Mouse (Mus musculus) kidney, adult 18-20 months (tissue): ENCODE data around the gene Fryl.

ENCODE experiments used
- DNase-seq: peaks from one replicate; pipeline ENCODE4 v3.0.0; 2021

The Fryl gene

GRCm38 (mm10) chr5:73255321-73256251 is 833 bp downstream of the Fryl start:
- peak; percentile 76 for DNase-seq

- DNase-seq = peak; percentile 15
These were observed 1.8 kb downstream of the Fryl start for GRCm38 (mm10) chr5:73254660-73255059.

GRCm38 (mm10) chr5:73252739-73253138 is 3.7 kb downstream of the Fryl start:
- DNase-seq = no peak

GRCm38 (mm10) chr5:73249341-73249740 is 7.1 kb downstream of the Fryl start:
- DNase-seq = no peak

GRCm38 (mm10) chr5:73248211-73248610 is 8.2 kb downstream of the Fryl start:
- DNase-seq = no peak

- no peak for DNase-seq
These were observed 10.0 kb downstream of the Fryl start for GRCm38 (mm10) chr5:73246414-73246813.

GRCm38 (mm10) chr5:73244403-73244802 is 12.0 kb downstream of the Fryl start:
- no peak for DNase-seq

- DNase-seq = no peak
These were observed 14.5 kb downstream of the Fryl start for GRCm38 (mm10) chr5:73241966-73242365.

GRCm38 (mm10) chr5:73241332-73241731 is 15.1 kb downstream of the Fryl start:
- no peak for DNase-seq

GRCm38 (mm10) chr5:73240391-73240790 is 16.0 kb downstream of the Fryl start:
- no peak for DNase-seq

GRCm38 (mm10) chr5:73236894-73237334 is 19.5 kb downstream of the Fryl start:
- no peak for DNase-seq

GRCm38 (mm10) chr5:73235201-73235600 is 21.2 kb downstream of the Fryl start:
- no peak for DNase-seq

GRCm38 (mm10) chr5:73233018-73233881 is 23.2 kb downstream of the Fryl start:
- no peak for DNase-seq

- no peak for DNase-seq
These were observed 24.2 kb downstream of the Fryl start for GRCm38 (mm10) chr5:73232267-73232666.

GRCm38 (mm10) chr5:73231835-73232234 is 24.6 kb downstream of the Fryl start:
- no peak for DNase-seq

- DNase-seq = no peak
These were observed 26.2 kb downstream of the Fryl start for GRCm38 (mm10) chr5:73230171-73230570.

- DNase-seq = no peak
These were observed 27.0 kb downstream of the Fryl start for GRCm38 (mm10) chr5:73229467-73229866.

- no peak for DNase-seq
These were observed 27.9 kb downstream of the Fryl start for GRCm38 (mm10) chr5:73228291-73229049.

GRCm38 (mm10) chr5:73227518-73228101 is 28.8 kb downstream of the Fryl start:
- no peak for DNase-seq

GRCm38 (mm10) chr5:73223065-73223464 is 33.4 kb downstream of the Fryl start:
- no peak for DNase-seq

GRCm38 (mm10) chr5:73222397-73222796 is 34.0 kb downstream of the Fryl start:
- DNase-seq = no peak

GRCm38 (mm10) chr5:73221826-73222225 is 34.6 kb downstream of the Fryl start:
- no peak for DNase-seq
